Mouse (Mus musculus): ENCODE results near the gene Rbm33.

Rbm33 gene

DNA sequence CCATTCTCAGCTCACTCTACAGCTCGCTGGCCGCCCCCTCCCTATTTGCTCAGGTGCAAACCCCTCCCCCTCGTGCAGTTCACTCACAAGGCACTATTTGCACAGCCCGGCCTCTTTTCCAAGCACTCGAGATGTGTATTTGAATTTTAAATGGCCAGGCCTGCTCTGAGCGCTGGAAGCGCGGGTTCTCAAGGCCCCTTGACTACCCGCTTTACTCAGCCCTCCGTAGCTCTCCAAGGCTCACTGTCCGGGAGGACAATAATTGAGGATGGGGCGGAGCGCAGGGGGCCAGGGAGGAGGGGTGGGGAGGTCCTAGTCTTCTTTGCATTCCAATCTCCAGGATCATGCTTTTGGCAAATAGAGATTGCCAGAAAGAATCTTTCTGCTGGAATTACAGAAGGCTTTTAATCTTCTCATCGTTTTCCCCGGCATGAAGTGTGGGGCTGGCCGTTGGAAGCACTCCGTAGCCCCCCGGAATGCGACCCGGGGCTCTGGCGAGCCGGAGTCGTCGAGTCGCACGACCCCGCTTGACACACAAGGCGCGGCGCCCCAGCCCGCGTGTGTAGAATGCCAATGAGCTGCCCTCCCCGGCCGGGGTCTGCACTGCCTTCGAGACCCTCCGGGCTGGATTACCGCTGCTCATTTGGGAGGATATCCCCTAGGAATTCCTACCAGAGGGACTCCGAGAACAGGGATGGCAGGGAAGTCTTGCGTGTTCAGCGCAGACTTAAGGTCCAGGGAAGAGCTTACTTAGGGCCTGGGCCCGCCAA, 142.7 kb downstream of the Rbm33 start:
- ATAC-seq (ENCODE audit: insufficient number of reproducible peaks, low FRiP score, low TSS enrichment): no peak

DNA sequence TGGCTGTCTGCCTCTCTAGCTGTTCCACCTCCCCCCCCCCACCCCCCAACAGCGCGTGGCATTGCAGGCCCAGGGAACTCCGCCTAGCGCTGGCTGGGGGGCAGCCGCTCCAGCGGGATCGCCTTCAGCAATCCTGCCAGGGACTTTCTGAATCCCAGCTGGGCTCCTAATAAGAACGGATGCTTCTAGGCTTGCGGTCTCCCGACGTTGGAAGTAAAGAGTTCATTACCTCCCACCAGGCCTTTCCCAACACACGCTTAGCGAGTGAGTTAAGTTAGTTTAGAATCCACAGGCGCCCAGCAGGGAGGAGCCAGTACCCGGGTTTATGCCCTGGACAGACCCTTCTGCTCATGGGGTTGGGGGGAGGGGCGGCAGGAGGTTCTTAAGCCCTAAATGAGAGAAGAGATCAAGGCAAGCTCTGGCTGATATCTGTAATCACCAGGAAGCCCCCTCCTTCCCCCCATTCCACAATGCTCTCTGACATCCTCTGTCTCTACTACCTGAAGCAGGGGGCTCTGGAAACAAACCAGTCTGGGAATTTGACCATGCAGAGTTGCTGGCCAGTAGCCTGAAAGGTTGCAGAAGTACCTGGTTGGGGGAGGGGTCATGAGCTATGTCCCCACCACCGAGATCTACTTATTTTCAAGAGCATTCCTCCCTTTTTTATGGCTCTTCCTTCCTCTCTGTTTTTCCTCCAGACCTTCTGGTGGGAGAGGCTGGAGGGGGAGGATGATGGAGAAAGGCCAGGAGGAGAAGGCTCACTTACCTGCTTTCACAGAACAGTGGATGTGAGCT, 143.8 kb downstream of the Rbm33 start:
- ATAC-seq (ENCODE audit: insufficient number of reproducible peaks, low FRiP score, low TSS enrichment): no peak

DNA sequence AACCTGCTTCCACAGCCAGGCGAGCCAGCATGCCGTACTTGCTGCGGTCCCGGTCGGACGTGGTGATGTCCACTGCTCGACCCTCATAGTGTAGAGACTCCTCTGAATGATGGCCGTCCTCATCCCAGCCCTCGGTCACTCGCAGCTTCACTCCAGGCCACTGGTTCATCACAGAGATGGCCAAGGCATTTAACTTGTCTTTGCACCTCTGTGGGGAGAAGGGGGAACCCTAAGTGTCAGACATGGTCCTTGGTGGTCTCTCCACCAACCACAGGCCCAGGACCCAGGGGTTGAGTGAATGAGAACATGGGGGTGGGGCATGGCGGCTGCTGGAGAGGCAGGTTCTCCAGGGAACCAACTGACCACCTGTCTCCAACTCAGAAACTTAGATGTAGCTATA, 144.5 kb downstream of the Rbm33 start:
- ATAC-seq (ENCODE audit: insufficient number of reproducible peaks, low FRiP score, low TSS enrichment): no peak

DNA sequence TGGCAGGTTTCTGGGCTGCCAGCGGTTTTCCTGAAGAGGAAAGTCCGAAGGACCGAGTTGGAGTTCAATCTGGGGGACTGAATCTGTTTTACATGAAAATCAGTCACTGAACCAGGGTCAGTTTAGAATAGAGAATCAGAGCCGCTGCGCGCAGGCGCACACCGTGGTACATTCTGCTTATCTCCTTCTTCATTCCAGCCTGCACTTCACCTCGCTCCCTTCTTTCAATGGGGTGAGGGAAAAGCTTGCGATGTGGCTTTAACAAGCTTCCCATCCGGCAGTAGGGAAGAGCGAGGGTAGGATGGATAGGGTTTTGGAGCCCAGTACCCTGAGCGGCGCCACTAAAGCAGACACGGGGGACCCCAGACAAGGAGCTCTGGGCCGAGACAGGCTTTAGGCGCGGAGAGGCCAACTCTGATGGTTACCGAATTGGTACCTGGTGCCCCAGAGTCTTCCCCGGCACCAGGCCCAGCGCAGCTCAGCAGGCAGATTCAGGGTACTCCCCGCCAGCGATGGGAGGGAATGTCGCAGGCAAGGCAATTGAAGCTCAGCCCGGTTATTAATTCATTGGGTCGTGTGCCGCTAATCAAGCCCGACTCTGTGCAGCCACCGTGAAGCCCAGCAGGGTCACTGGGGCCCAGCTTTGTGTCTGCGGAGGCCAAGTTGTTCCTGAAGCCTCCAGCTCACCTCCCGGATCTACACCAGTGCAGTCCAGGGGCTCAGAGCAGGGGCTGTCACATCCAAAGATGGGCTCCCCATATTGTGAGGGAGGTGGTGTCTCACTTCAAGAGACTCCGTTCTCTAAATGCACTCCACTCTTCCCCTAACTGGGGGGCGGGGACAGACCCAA, 146.0 kb downstream of the Rbm33 start:
- no peak for ATAC-seq (ENCODE audit: insufficient number of reproducible peaks, low FRiP score, low TSS enrichment)

DNA sequence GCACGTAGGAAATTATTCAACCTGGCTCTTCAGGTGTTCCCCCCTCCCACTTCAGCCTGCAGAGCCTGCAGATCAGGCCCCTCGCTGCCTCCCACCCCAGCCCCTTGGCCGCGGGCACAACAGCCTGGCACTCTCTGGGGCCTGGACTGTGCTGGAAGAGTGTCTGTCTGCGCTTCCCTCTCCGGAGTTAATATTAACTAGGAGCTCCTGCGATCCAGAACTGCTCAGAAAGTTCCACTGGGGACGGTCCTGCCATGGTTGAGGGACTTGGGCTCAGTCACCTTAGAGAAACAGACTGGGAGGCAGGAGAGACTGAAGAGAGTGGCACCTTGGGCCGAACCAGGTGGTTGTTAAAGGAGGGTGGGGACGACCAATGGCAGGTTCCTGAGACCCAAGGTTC, 146.7 kb downstream of the Rbm33 start:
- no peak for ATAC-seq (ENCODE audit: insufficient number of reproducible peaks, low FRiP score, low TSS enrichment)

DNA sequence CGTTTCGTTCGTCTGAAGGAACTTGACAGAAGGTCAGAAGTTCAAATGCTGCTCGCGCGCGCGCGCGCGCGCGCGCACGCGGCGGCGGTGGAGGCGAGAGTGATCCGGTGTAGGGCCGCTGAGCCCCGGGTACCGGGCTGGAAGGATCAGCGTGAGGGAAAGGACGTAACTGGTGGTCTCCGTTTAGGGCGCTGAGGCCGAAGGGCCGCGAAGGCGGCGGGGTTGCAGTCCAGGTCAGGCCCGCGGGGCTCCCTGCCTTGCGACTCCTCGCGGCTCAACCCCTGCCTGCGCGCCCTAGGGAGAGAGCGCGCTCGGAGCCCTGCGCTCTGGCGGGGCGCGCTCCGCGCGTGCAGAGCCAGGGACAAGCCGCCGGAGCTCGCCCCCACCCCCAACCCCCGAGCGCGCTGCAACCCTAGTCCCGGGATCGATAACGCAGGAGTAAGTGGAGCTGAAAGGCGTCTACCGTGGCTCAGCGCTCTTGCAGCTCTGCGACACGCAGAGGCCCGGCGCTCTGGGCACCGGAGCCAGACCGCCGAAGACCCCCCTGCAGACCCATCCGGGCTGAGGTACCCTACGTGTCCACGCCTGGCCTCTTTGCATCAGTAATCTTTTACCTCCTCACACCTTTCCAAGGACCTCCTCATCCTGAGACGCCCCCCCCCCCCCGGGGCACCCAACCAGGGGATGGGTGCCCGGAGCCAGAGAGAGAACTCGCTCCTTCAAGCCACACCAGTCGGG, 147.6 kb downstream of the Rbm33 start:
- ATAC-seq (ENCODE audit: insufficient number of reproducible peaks, low FRiP score, low TSS enrichment): no peak

DNA sequence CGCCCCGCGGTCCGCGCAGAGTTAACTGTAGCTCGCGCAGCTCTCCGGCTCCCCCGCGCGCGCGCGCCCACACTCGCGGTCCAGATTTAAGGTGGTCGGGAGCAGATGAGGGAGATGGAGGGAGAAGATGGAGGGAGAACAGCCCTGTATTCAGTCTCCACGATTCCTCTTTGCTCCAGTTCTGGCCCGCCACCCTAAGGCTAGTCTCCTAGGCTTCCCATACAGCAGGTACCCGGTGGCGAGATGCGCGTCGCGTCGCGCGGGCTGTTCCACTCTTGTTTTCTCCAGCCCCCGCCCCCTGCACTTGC, 148.1 kb downstream of the Rbm33 start:
- ATAC-seq (ENCODE audit: insufficient number of reproducible peaks, low FRiP score, low TSS enrichment): no peak

DNA sequence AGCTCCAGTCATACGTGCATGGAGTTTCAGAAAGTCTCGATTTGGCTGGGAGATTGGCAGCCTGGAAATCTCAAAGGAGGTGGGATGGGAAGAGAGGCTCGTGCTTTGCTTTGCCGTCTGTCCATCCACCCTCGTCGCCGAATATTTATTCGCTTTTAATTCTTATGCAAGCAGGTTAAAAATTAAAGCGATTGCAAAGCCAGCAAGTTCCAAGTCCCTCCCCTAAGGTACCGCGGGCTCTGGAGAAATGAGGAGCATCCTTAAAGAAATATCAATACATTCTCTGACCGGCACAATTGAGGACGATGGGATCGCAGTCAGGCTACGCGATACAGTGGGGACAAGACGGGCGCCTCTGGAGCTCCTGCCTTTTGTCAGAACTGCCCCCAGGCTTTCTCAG, 148.6 kb downstream of the Rbm33 start:
- ATAC-seq (ENCODE audit: insufficient number of reproducible peaks, low FRiP score, low TSS enrichment): no peak

DNA sequence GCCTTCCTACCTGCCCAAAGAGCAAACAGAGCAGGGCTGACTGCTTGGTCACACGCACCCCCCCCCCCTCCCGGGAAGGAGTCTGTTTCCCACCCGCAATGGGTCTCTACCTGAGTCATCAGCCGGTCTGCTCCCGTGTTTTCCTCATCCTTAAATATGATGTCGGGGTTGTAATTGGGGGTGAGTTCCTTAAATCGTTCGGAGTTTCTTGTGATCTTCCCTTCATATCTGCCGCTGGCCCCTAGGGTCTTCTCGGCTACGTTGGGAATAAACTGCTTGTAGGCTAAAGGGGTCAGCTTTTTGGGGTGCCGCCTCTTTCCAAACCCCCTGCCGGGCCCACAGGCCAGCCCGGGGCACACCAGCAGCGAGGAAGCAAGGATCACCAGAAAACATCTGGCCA, 149.4 kb downstream of the Rbm33 start:
- ATAC-seq (ENCODE audit: insufficient number of reproducible peaks, low FRiP score, low TSS enrichment): no peak

DNA sequence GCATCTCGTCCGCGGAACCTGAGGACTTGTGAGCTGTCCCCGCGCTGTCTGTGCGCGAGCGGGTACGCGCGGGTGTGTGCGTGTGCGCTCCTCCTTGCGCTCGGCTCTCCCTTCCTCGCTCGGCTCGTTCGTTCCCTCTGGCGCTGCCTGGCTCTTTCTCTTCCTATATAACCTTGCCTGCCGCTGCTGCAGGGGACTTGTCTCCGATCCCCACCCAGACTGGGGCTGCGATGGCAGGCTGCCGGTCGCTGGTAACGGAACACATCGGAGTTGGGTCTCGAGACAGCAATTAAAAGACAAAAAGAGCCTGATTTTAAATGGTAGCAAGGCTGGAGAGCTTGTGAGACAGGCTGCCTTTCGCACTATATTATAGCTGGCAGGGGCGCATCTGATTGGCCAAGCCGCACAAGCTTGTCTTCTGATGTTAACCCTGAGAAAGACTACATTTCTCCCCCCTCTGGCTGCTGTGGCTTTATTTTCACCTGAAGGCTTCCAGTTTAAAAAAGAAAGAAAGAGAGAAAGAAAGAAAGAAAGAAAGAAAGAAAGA, 149.9 kb downstream of the Rbm33 start, which contains the start of gene Shh:
TSS of gene Shh (minus strand) at position 497 of the 547 bp plus-strand sequence.
- ATAC-seq (ENCODE audit: insufficient number of reproducible peaks, low FRiP score, low TSS enrichment): no peak
